Mouse (Mus musculus) liver, adult 2 months (tissue): ENCODE measurements around the gene Scap.

Experiments used
- CTCF ChIP-seq: fragments of 200-500 bp; IDR thresholded peaks from 2 replicates; pipeline ENCODE4 v1.5.1; 2011; ENCODE audit warnings: low read depth, low read length, control low read depth
- POLR2A ChIP-seq: fragments of 200-500 bp; IDR thresholded peaks from 2 replicates; pipeline ENCODE4 v1.6.1; 2011; ENCODE audit warnings: low read length, control low read depth; ENCODE audit not compliant: insufficient read depth; ENCODE audit errors: extremely low read depth

DNA sequence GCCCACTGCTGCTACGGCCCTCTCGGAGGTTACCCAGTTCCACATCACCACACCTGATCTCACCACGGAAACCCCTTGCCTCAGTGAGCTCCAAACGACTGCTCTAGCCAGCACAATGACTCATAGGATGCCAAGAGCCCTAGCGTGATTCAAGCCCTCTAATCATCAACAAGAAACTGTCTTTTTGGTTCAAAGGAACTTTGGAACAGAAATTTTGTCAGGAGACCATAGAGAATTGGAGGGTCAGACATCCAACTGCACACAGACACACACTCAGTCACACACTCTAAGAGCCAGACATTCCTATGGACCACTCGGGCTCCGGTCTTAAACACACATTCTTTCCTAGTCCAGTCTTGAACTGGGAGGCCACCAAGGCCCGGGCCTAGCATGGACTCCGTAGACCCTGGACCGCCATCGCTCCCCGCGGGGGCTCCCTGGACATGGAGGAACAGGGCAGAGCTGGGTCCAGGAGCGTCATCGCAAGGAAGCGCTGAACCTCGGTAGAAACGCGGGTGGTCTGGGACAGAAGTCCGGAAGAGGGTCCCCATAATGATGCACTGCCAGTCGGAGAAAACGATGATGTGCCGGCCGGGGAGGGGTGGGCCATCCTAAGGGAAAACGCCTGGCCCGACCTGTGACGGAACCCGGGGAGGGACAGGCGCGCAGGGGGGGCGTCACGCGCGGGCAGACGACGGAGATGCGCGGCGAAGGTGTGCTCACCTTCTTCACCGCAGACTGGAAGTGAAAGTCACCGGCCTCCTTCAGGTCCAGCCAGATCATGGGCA is 74.4 kb downstream of the Scap start:
- TF ChIP-seq POLR2A (no peak), CTCF (no peak)
